Mouse (Mus musculus): ENCODE measurements around the gene E130208F15Rik. TPM values are rescaled to one million over a fixed set of nuclear protein-coding genes. Genes with fewer than 3 reads are reported as not detected.

E130208F15Rik gene
- polyA plus RNA-seq, 1 experiment from 2014 or later: not detected

DNA sequence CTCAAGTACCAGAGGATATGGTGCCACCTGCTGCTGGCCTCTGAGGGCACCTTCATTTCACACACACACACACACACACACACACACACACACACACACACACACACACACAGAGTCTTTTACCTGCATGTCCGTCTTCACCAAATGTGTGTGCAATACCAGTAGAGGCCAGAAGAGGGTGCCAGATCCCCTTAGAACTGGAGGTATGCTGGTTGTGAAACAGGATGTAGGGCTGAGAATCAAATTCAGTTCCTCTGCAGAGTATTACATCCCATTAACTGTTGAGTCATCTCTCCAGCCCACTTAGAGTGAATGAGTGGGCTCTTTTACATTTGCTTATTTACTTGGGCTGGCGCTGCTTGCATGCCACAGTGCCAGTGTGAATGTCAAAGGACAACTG is 3.8 kb downstream of the E130208F15Rik start:
- Histone ChIP-seq H3K36me3 (ENCODE audit: control insufficient read depth, insufficient read depth, low read length) (no peaks in the 10 kb centered on the region), H3K27ac (ENCODE audit: low read depth, low read length) (no peak overlapping the region), H3K9me3 (ENCODE audit: control insufficient read depth, low read length) (no peaks in the 10 kb centered on the region), H3K9ac (replicated peaks; ENCODE audit: low read depth, low read length) (no peak overlapping the region), H3K27me3 (ENCODE audit: control insufficient read depth, insufficient read depth, low read length) (no peaks in the 10 kb centered on the region), H3K4me2 (ENCODE audit: low read depth, low read length) (no peak overlapping the region), H3K4me1 (ENCODE audit: control insufficient read depth, insufficient read depth, low read length) (peaks cover 9% of the 10 kb centered on the region), H3K4me3 (ENCODE audit: low read depth, low read length) (no peak overlapping the region)
- no peak for ATAC-seq (ENCODE audit: low read depth)
- 42% methylated on average over 2 of the region's 2 CpGs for whole genome bisulfite sequencing

DNA sequence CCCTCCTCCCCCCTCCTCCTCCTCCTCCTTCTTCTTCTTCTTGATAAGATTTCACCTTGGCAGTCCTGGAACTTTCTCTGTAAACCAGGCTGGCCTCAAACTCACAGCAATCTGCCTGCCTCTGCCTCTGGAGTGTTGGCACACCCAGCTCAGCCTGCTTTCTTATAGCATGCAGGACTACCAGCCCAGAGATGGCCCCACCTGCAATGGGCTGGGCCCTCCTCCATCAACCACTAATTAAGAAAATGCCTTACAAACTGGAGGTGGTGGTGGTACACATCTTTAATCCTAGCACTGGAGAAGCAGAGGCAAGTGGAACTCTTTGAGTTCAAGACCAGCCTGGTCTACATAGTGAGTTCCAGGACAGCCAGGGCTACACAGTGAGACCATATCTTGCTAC is 4.9 kb downstream of the E130208F15Rik start:
- Histone ChIP-seq H3K4me1 (ENCODE audit: control insufficient read depth, insufficient read depth, low read length) (peaks cover under 1% of the 10 kb centered on the region), H3K27ac (ENCODE audit: low read depth, low read length) (no peak overlapping the region), H3K9me3 (ENCODE audit: control insufficient read depth, low read length) (no peaks in the 10 kb centered on the region), H3K36me3 (ENCODE audit: control insufficient read depth, insufficient read depth, low read length) (no peaks in the 10 kb centered on the region), H3K4me3 (ENCODE audit: low read depth, low read length) (no peak overlapping the region), H3K4me2 (ENCODE audit: low read depth, low read length) (no peak overlapping the region), H3K9ac (replicated peaks; ENCODE audit: low read depth, low read length) (no peak overlapping the region), H3K27me3 (ENCODE audit: control insufficient read depth, insufficient read depth, low read length) (no peaks in the 10 kb centered on the region)
- ATAC-seq (ENCODE audit: low read depth): no peak

DNA sequence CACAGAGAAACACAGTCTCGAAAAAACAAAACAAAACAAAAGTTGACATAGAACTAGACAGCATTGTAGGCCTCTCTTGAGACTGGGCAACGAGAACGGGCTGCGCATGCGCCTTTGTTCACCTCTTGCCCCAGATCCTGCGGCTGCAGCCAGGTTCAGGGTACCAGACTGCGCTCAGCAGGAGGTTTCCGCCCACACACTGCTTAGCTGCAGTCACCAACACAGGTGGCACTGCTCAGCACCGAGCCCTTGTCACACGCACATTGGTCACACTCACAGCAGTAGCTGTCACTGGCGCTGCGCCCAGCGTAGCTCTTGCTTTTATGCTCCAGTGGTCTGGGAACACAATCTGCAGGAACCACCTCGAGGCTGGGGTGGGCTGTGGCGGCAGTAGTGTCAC is 5.6 kb downstream of the E130208F15Rik start:
- H3K9me3 ChIP-seq (ENCODE audit: control insufficient read depth, low read length): no peaks in the 10 kb centered on the region
- no peak overlapping the region for H3K27ac ChIP-seq (ENCODE audit: low read depth, low read length)
- ATAC-seq (ENCODE audit: low read depth): no peak
- 45% methylated on average over 15 of the region's 15 CpGs for WGBS
- no peak overlapping the region for H3K4me3 ChIP-seq (ENCODE audit: low read depth, low read length)
- H3K4me1 ChIP-seq (ENCODE audit: control insufficient read depth, insufficient read depth, low read length): no peaks in the 10 kb centered on the region
- no peak overlapping the region for H3K9ac ChIP-seq (replicated peaks; ENCODE audit: low read depth, low read length)
- H3K36me3 ChIP-seq (ENCODE audit: control insufficient read depth, insufficient read depth, low read length): no peaks in the 10 kb centered on the region
- H3K27me3 ChIP-seq (ENCODE audit: control insufficient read depth, insufficient read depth, low read length): no peaks in the 10 kb centered on the region
- H3K4me2 ChIP-seq (ENCODE audit: low read depth, low read length): no peak overlapping the region

DNA sequence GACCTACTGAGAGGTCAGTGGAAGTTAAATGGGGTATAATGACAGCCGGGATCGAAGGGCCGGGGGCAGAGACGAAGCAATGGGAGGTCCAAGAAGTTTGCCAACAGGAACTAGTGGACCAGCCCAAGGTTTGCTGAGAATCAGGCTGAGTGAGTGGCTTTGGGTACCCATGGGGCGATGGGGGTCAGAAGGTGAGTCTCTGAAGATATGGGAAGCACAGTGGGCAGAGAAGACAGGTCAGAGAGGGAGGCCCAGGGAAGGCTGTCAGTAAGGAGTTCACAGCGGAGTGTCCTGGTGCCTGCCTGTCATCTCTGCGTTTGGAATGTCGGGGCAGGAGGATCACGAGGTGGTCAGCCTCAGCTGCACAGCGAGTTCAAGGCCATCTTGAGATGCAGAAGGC is 6.8 kb downstream of the E130208F15Rik start:
- H3K36me3 ChIP-seq (ENCODE audit: control insufficient read depth, insufficient read depth, low read length): no peaks in the 10 kb centered on the region
- no peak overlapping the region for H3K4me2 ChIP-seq (ENCODE audit: low read depth, low read length)
- H3K9ac ChIP-seq (replicated peaks; ENCODE audit: low read depth, low read length): no peak overlapping the region
- H3K9me3 ChIP-seq (ENCODE audit: control insufficient read depth, low read length): no peaks in the 10 kb centered on the region
- H3K27ac ChIP-seq (ENCODE audit: low read depth, low read length): no peak overlapping the region
- no peak overlapping the region for H3K4me3 ChIP-seq (ENCODE audit: low read depth, low read length)
- WGBS: 19% methylated on average over 10 of the region's 10 CpGs
- no peaks in the 10 kb centered on the region for H3K27me3 ChIP-seq (ENCODE audit: control insufficient read depth, insufficient read depth, low read length)
- no peak for ATAC-seq (ENCODE audit: low read depth)
- H3K4me1 ChIP-seq (ENCODE audit: control insufficient read depth, insufficient read depth, low read length): no peaks in the 10 kb centered on the region

- no peaks in the 10 kb centered on the region for H3K36me3 ChIP-seq (ENCODE audit: control insufficient read depth, insufficient read depth, low read length)
- peak overlapping the region; percentile 32; the same call in 1 of the 2 replicates for H3K9ac ChIP-seq (replicated peaks; ENCODE audit: low read depth, low read length)
- H3K4me2 ChIP-seq (ENCODE audit: low read depth, low read length): peak overlapping the region; percentile 27
- H3K27ac ChIP-seq (ENCODE audit: low read depth, low read length): peak overlapping the region; percentile 40; the same call in 1 of the 2 replicates
- H3K4me1 ChIP-seq (ENCODE audit: control insufficient read depth, insufficient read depth, low read length): 0 out of 2 replicates have a peak, but pooled peaks cover 2% of the 10 kb centered on the region
- 2% methylated on average over 13 of the region's 13 CpGs for WGBS
- H3K4me3 ChIP-seq (ENCODE audit: low read depth, low read length): peak overlapping the region; percentile 16; the same call in 1 of the 2 replicates
- peaks cover 6% of the 10 kb centered on the region; the same call in 1 of the 2 replicates for H3K27me3 ChIP-seq (ENCODE audit: control insufficient read depth, insufficient read depth, low read length)
- peak; percentile 94 for ATAC-seq (ENCODE audit: low read depth)
- H3K9me3 ChIP-seq (ENCODE audit: control insufficient read depth, low read length): no peaks in the 10 kb centered on the region
Measured at GRCm38 (mm10) chr7:30331887-30332286, 10.3 kb downstream of the E130208F15Rik start.

- 63% methylated on average over 18 of the region's 18 CpGs for WGBS
- Histone ChIP-seq H3K27me3 (ENCODE audit: control insufficient read depth, insufficient read depth, low read length) (peaks cover 6% of the 10 kb centered on the region; the same call in 1 of the 2 replicates), H3K9me3 (ENCODE audit: control insufficient read depth, low read length) (no peaks in the 10 kb centered on the region), H3K4me3 (ENCODE audit: low read depth, low read length) (no peak overlapping the region), H3K27ac (ENCODE audit: low read depth, low read length) (no peak overlapping the region), H3K4me2 (ENCODE audit: low read depth, low read length) (peak overlapping the region; percentile 27; the same call in 1 of the 2 replicates), H3K4me1 (ENCODE audit: control insufficient read depth, insufficient read depth, low read length) (0 out of 2 replicates have a peak, but pooled peaks cover 2% of the 10 kb centered on the region), H3K9ac (replicated peaks; ENCODE audit: low read depth, low read length) (no peak overlapping the region), H3K36me3 (ENCODE audit: control insufficient read depth, insufficient read depth, low read length) (no peaks in the 10 kb centered on the region)
- ATAC-seq (ENCODE audit: low read depth): no peak
Measured at GRCm38 (mm10) chr7:30332622-30333259, 11.2 kb downstream of the E130208F15Rik start.

- no peak overlapping the region for H3K4me2 ChIP-seq (ENCODE audit: low read depth, low read length)
- WGBS: 30% methylated on average over 4 of the region's 4 CpGs
- 0 out of 2 replicates have a peak, but pooled peaks cover 2% of the 10 kb centered on the region for H3K4me1 ChIP-seq (ENCODE audit: control insufficient read depth, insufficient read depth, low read length)
- H3K9me3 ChIP-seq (ENCODE audit: control insufficient read depth, low read length): no peaks in the 10 kb centered on the region
- ATAC-seq (ENCODE audit: low read depth): peak; percentile 56; the same call in 1 of the 2 replicates
- H3K4me3 ChIP-seq (ENCODE audit: low read depth, low read length): no peak overlapping the region
- no peak overlapping the region for H3K27ac ChIP-seq (ENCODE audit: low read depth, low read length)
- H3K27me3 ChIP-seq (ENCODE audit: control insufficient read depth, insufficient read depth, low read length): peaks cover 6% of the 10 kb centered on the region; the same call in 1 of the 2 replicates
- H3K9ac ChIP-seq (replicated peaks; ENCODE audit: low read depth, low read length): no peak overlapping the region
- no peaks in the 10 kb centered on the region for H3K36me3 ChIP-seq (ENCODE audit: control insufficient read depth, insufficient read depth, low read length)
Measured at GRCm38 (mm10) chr7:30333436-30333835, 11.9 kb downstream of the E130208F15Rik start.

GRCm38 (mm10) chr7:30334563-30334962 is 13.0 kb downstream of the E130208F15Rik start:
- no peak overlapping the region for H3K27ac ChIP-seq (ENCODE audit: low read depth, low read length)
- no peaks in the 10 kb centered on the region for H3K9me3 ChIP-seq (ENCODE audit: control insufficient read depth, low read length)
- no peaks in the 10 kb centered on the region for H3K36me3 ChIP-seq (ENCODE audit: control insufficient read depth, insufficient read depth, low read length)
- ATAC-seq (ENCODE audit: low read depth): no peak
- peaks cover 6% of the 10 kb centered on the region; the same call in 1 of the 2 replicates for H3K27me3 ChIP-seq (ENCODE audit: control insufficient read depth, insufficient read depth, low read length)
- 69% methylated on average over 5 of the region's 5 CpGs for WGBS
- H3K4me1 ChIP-seq (ENCODE audit: control insufficient read depth, insufficient read depth, low read length): 0 out of 2 replicates have a peak, but pooled peaks cover 2% of the 10 kb centered on the region
- no peak overlapping the region for H3K4me2 ChIP-seq (ENCODE audit: low read depth, low read length)
- H3K9ac ChIP-seq (replicated peaks; ENCODE audit: low read depth, low read length): no peak overlapping the region
- no peak overlapping the region for H3K4me3 ChIP-seq (ENCODE audit: low read depth, low read length)

GRCm38 (mm10) chr7:30335688-30336087 is 14.1 kb downstream of the E130208F15Rik start:
- Histone ChIP-seq H3K27ac (ENCODE audit: low read depth, low read length) (no peak overlapping the region), H3K9ac (replicated peaks; ENCODE audit: low read depth, low read length) (no peak overlapping the region), H3K4me3 (ENCODE audit: low read depth, low read length) (no peak overlapping the region), H3K4me1 (ENCODE audit: control insufficient read depth, insufficient read depth, low read length) (0 out of 2 replicates have a peak, but pooled peaks cover 2% of the 10 kb centered on the region), H3K36me3 (ENCODE audit: control insufficient read depth, insufficient read depth, low read length) (no peaks in the 10 kb centered on the region), H3K9me3 (ENCODE audit: control insufficient read depth, low read length) (no peaks in the 10 kb centered on the region), H3K27me3 (ENCODE audit: control insufficient read depth, insufficient read depth, low read length) (peaks cover 6% of the 10 kb centered on the region; the same call in 1 of the 2 replicates), H3K4me2 (ENCODE audit: low read depth, low read length) (no peak overlapping the region)
- no peak for ATAC-seq (ENCODE audit: low read depth)
- 71% methylated on average over 6 of the region's 6 CpGs for WGBS

Data from neural tube, embryonic 14.5 days (tissue).